Mouse (Mus musculus) myocyte (in vitro differentiated cells): ENCODE results near the gene Tarbp2.

Source experiments
- E2F4 ChIP-seq: IDR thresholded peaks from one replicate; pipeline ENCODE4 v1.6.1; 2011; ENCODE audit warnings: mild to moderate bottlenecking, control low read depth, moderate library complexity; ENCODE audit not compliant: insufficient read depth
- MAX ChIP-seq: IDR thresholded peaks from one replicate; pipeline ENCODE4 v1.6.1; 2011; ENCODE audit warnings: low read depth, mild to moderate bottlenecking, control low read depth
- MYOD1 ChIP-seq, 3 experiments: IDR thresholded peaks; one replicate each; pipeline ENCODE4 v1.6.1; 2011; ENCODE audit warnings: control low read depth in 2 of 3, low read depth in 2 of 3, mild to moderate bottlenecking in 2 of 3, moderate library complexity in 1 of 3; ENCODE audit not compliant: insufficient read length in 2 of 3, control insufficient read depth in 1 of 3
- MYOG ChIP-seq, 3 experiments: IDR thresholded peaks; one replicate each; pipeline ENCODE4 v1.6.1; 2011; ENCODE audit warnings: control low read depth in 2 of 3, low read depth in 2 of 3, mild to moderate bottlenecking in 2 of 3; ENCODE audit not compliant: insufficient read length in 2 of 3, control insufficient read depth in 1 of 3, insufficient read depth in 1 of 3
- POLR2A ChIP-seq: IDR thresholded peaks from one replicate; pipeline ENCODE4 v1.6.1; 2011; ENCODE audit warnings: low read depth, mild to moderate bottlenecking, control low read depth, moderate library complexity; ENCODE audit not compliant: insufficient read length
- POLR2AphosphoS2 ChIP-seq: IDR thresholded peaks from one replicate; pipeline ENCODE4 v1.6.1; 2011; ENCODE audit warnings: low read depth, control low read depth; ENCODE audit not compliant: insufficient read length
- REST ChIP-seq: IDR thresholded peaks from one replicate; pipeline ENCODE4 v1.6.1; 2011; ENCODE audit warnings: mild to moderate bottlenecking, control low read depth, moderate library complexity; ENCODE audit not compliant: insufficient read depth, insufficient read length
- SRF ChIP-seq: IDR thresholded peaks from one replicate; pipeline ENCODE4 v1.6.1; 2011; ENCODE audit warnings: low read depth; ENCODE audit not compliant: control insufficient read depth, insufficient read length
- TCF12 ChIP-seq: IDR thresholded peaks from one replicate; pipeline ENCODE4 v1.6.1; 2011; ENCODE audit warnings: mild to moderate bottlenecking, control low read depth; ENCODE audit not compliant: poor library complexity, insufficient read depth, severe bottlenecking
- TCF3 ChIP-seq: IDR thresholded peaks from one replicate; pipeline ENCODE4 v1.6.1; 2011; ENCODE audit warnings: low read depth, control low read depth; ENCODE audit not compliant: insufficient read length
- USF1 ChIP-seq: IDR thresholded peaks from one replicate; pipeline ENCODE4 v1.6.1; 2011; ENCODE audit warnings: low read depth, mild to moderate bottlenecking, control low read depth, moderate library complexity

DNA sequence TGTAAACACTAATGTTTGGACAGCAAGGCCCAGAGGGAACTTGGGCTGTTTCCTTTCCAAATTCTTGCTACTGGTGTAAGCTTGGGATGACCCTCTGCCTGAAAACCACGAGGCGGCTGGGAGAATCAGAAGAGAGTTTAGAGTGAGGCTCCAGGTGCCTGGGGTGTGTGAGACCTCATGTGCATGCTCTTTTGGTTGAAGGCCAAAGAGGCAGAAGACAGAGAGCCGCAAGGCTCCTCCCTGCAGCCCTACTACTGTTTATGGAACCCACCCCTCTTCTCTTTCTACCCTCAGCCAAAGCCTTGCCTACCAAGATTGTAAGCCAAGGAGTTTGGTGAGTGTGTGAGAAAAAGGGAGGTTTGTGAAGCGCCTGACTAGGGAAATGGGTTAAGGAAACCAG lies 2.2 kb upstream of the Tarbp2 start:
- TF ChIP-seq REST (no peak), POLR2A (no peak), E2F4 (no peak), MAX (no peak), USF1 (no peak), POLR2AphosphoS2 (no peak), TCF12 (no peak), SRF (no peak), MYOG (IDR thresholded peaks at IDR 0.05; ENCODE audit: control insufficient read depth in 1 of 3, insufficient read depth in 1 of 3, insufficient read length in 2 of 3, low read depth in 2 of 3) (no peak), MYOD1 (IDR thresholded peaks at IDR 0.05; ENCODE audit: control insufficient read depth in 1 of 3, insufficient read length in 2 of 3, low read depth in 2 of 3) (no peak), TCF3 (no peak)
